Mouse (Mus musculus): ENCODE measurements around the gene Casq2. TPM values are rescaled to one million over a fixed set of nuclear protein-coding genes. Genes with fewer than 3 reads are reported as not detected.

Casq2 gene
- 3.9 and 5.2 TPM in 2 replicates for polyA plus RNA-seq (2015; fragmentation: Nextera tagmentation; extraction: Ambion mirVana)

DNA sequence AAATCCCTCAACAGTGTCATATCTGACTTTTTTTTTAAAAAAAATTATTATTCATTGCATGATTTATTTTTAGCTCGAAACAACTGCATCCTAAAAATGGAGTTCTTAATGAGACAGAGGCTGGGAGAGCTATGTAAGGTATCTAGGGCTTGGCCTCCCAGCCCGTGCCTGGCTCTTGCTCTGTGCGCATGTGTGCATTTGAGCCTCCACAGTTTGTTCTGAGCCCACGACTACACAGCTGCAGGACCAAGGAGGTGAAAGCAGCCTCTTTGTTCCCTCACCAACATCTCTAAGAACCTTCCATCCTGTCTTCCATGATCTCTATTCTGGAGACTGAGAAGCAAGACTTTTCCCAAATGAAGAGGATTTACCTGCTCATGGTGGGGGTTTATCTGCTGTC is at the start of gene Casq2:
Casq2 (plus strand) TSS at position 133 of the 400 bp plus-strand sequence.
- no peak within 1 kb of the TSS for H3K4me2 ChIP-seq
- H3K9ac ChIP-seq = no peak within 1 kb of the TSS
- H3K27ac ChIP-seq = no peak within 1 kb of the TSS
- peaks cover 14% of the 10 kb centered on the region for H3K4me1 ChIP-seq
- peaks cover 33% of the 10 kb centered on the region for H3K27me3 ChIP-seq
- H3K4me3 ChIP-seq = no peak within 1 kb of the TSS
- WGBS = 72% methylated on average over 4 of the region's 4 CpGs
- no peak for ATAC-seq (ENCODE audit: insufficient number of reproducible peaks, insufficient read depth, low FRiP score, low TSS enrichment, low read depth)
- H3K36me3 ChIP-seq = no peaks in the 10 kb centered on the region
- H3K9me3 ChIP-seq = no peaks in the 10 kb centered on the region

DNA sequence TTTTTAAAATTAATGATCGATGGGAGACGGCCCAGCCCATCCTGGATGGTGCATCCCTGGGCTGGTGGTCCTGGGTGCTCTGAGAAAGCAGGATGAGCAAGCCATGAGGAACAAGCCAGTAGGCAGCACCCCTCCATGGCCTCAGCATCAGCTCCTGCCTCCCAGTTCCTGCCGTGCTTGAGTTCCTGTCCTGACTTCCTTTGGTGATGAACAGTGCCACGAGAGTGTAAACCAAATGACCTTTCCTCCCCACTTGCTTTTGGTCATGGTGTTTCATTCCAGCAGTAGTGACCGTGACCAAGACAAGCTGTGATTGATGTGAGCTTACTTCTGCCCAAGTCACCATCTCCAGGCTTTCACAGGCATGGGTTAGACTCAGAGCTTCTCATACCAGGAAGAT is 48.4 kb upstream of the Casq2 start:
- Histone ChIP-seq H3K4me2 (no peak overlapping the region), H3K27me3 (no peaks in the 10 kb centered on the region), H3K27ac (no peak overlapping the region), H3K9ac (no peak overlapping the region), H3K4me3 (no peak overlapping the region), H3K9me3 (no peaks in the 10 kb centered on the region), H3K36me3 (no peaks in the 10 kb centered on the region), H3K4me1 (no peaks in the 10 kb centered on the region)
- no peak for ATAC-seq (ENCODE audit: insufficient number of reproducible peaks, insufficient read depth, low FRiP score, low TSS enrichment, low read depth)
- 91% methylated on average over 5 of the region's 5 CpGs for WGBS

DNA sequence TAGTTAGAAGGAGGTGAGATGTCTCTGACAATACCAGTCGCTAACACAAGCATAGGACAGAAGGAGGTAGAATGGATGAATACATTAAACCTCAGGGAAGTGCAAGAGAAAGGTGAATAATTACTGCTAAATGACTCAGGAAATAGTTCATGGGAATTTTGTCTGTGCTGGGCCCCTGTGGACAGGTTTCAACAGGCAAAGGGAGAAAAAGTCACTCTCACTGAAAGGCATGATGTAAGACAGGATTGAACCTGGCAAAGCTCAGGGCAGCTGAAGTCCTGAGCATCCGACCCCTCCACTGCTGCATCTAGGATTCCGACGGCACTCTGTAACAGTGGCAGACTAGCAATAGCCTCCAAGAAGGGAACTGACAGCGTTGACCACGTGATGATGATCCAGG is 47.6 kb upstream of the Casq2 start:
- Histone ChIP-seq H3K4me2 (no peak overlapping the region), H3K9ac (no peak overlapping the region), H3K4me1 (no peaks in the 10 kb centered on the region), H3K36me3 (no peaks in the 10 kb centered on the region), H3K9me3 (no peaks in the 10 kb centered on the region), H3K4me3 (no peak overlapping the region), H3K27me3 (no peaks in the 10 kb centered on the region), H3K27ac (no peak overlapping the region)
- 67% methylated on average over 6 of the region's 6 CpGs for WGBS
- ATAC-seq (ENCODE audit: insufficient number of reproducible peaks, insufficient read depth, low FRiP score, low TSS enrichment, low read depth) = no peak

DNA sequence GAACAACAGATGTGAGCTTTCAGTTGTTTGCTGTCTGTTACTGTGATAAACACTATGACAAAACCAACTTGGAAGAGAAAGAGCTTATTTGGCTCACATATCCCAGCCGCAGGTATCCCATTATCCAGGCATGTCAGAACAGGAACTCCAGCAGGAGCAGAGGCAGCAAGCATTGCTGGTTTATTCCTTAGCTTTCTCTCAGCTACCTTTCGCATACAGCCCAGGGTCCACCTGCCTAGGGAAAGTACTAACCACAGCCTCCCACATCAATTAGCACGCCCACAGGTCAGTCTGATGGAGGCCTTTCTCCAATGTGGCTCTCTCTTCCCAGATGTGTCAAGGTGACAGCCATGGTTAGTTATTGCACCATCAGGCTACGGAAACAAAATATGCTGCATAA is 44.6 kb upstream of the Casq2 start:
- H3K4me2 ChIP-seq = no peak overlapping the region
- ATAC-seq (ENCODE audit: insufficient number of reproducible peaks, insufficient read depth, low FRiP score, low TSS enrichment, low read depth) = no peak
- H3K36me3 ChIP-seq = no peaks in the 10 kb centered on the region
- H3K9me3 ChIP-seq = no peaks in the 10 kb centered on the region
- no peak overlapping the region for H3K27ac ChIP-seq
- no peak overlapping the region for H3K4me3 ChIP-seq
- H3K4me1 ChIP-seq = no peaks in the 10 kb centered on the region
- H3K27me3 ChIP-seq = no peaks in the 10 kb centered on the region
- no peak overlapping the region for H3K9ac ChIP-seq
- 74% methylated on average over 4 of the region's 4 CpGs for WGBS

DNA sequence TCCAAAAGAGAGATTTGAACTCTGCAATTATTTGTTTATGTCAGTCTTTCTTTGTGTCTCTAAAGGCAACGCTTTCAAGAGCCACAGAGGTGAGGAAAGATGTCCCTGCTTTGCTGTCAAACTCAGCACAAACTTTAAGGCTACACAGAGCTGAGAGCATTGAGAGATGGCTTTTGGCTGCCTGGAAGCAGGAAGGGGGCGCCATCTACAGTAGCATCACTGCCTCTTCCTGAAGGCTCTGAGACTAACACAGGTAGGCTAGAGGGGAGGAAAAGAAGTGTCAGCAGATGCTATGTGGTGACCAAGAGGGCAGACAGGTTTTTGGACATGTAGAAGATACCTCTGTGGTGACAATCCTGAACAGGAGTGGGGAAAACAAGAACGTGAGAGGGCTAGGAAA is 41.1 kb upstream of the Casq2 start:
- H3K4me3 ChIP-seq = no peak overlapping the region
- 35% methylated on average over 3 of the region's 3 CpGs for WGBS
- H3K36me3 ChIP-seq = no peaks in the 10 kb centered on the region
- no peak overlapping the region for H3K4me2 ChIP-seq
- H3K27me3 ChIP-seq = no peaks in the 10 kb centered on the region
- no peak overlapping the region for H3K27ac ChIP-seq
- H3K4me1 ChIP-seq = peaks cover 3% of the 10 kb centered on the region; the same call in 1 of the 2 replicates
- H3K9ac ChIP-seq = no peak overlapping the region
- no peaks in the 10 kb centered on the region for H3K9me3 ChIP-seq
- no peak for ATAC-seq (ENCODE audit: insufficient number of reproducible peaks, insufficient read depth, low FRiP score, low TSS enrichment, low read depth)

DNA sequence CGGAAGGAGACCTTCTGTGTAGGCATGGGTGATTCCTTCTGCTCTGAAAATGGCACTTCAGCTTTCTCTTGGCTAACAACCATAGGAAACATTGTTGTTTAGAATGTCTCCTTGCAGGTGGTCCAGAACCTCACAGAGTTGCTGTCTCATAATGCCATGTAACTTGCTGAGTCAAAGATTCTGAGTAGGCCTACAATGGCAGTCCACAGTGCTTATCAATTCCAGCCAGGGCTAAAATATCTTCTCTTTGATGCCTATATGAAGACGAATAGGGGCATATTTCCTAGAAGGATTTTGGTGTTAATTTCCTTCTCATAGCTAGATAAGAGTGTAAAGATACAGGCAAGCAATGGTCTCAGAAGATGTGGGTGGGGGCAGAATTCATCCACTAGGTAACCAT is 38.7 kb upstream of the Casq2 start:
- WGBS = 84% methylated on average over 2 of the region's 2 CpGs
- Histone ChIP-seq H3K27ac (no peak overlapping the region), H3K4me2 (no peak overlapping the region), H3K9ac (no peak overlapping the region), H3K9me3 (no peaks in the 10 kb centered on the region), H3K36me3 (no peaks in the 10 kb centered on the region), H3K4me3 (no peak overlapping the region), H3K4me1 (peaks cover 3% of the 10 kb centered on the region; the same call in 1 of the 2 replicates), H3K27me3 (no peaks in the 10 kb centered on the region)
- ATAC-seq (ENCODE audit: insufficient number of reproducible peaks, insufficient read depth, low FRiP score, low TSS enrichment, low read depth) = no peak

DNA sequence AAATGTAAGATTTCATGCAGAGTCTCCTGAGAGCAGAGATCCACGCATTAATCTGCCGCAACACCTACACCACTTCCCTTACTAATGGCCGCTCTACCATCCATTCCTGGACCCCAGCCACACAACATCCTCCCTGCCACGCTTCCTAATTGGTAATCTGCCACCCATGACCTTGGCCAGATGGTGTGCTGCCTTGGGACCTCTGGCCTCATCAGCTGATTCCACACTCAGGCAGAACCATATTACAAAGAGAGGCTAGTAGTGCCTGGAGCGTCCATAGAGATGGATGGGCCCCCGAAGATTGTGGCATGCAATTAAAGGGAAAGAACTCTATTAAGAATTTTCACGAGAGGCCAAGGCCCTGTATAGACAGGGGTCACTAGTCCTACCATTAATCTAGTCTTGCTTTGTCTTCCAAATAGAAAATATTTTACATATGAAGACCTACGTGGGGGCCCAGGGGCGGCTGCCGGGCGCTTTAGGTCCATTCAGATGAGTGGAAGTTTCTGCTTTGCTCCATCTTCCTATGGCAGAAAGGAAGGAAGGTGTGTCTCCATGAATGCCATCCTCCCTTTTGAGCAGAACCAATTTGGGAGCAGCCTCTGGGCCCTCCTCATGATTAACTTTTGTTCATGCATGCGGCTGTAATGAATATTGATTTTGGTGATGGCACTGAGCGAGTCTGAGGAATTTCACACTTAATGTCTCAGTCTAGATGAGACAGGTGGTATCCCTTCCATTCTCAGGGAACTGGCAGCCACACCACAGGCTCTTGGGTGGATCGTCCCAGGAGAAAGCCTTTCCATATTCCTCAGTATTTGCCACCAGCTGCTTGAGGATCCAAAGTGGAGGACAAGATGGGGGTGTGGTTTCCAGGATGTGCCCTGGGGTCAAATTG is 36.8 kb upstream of the Casq2 start:
- 75% methylated on average over 14 of the region's 14 CpGs for WGBS
- H3K36me3 ChIP-seq = no peaks in the 10 kb centered on the region
- no peak overlapping the region for H3K4me3 ChIP-seq
- H3K9me3 ChIP-seq = no peaks in the 10 kb centered on the region
- no peak for ATAC-seq (ENCODE audit: insufficient number of reproducible peaks, insufficient read depth, low FRiP score, low TSS enrichment, low read depth)
- no peak overlapping the region for H3K4me2 ChIP-seq
- no peaks in the 10 kb centered on the region for H3K27me3 ChIP-seq
- H3K9ac ChIP-seq = no peak overlapping the region
- H3K27ac ChIP-seq = no peak overlapping the region
- H3K4me1 ChIP-seq = peaks cover 3% of the 10 kb centered on the region; the same call in 1 of the 2 replicates

DNA sequence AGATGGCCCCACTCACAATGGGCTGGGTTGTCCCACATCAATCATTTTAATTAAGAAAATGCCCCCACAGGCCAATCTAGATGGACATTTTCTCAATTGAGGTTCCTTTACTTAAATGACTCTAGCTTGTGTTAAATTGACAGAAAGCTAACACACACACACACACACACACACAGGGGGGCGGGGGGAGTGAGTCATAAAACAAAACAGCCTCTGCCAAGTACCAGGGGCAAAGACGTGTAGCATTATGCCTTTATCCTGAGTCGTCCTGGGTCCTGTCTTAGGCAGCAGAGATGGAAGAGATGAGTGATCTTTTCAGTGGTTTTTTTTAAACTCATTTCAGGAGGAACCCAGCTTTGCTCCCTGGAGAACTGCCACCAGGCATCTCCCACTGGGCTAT is 34.2 kb upstream of the Casq2 start:
- Histone ChIP-seq H3K4me3 (no peak overlapping the region), H3K27me3 (no peaks in the 10 kb centered on the region), H3K4me1 (peaks cover 3% of the 10 kb centered on the region; the same call in 1 of the 2 replicates), H3K9ac (no peak overlapping the region), H3K27ac (no peak overlapping the region), H3K36me3 (no peaks in the 10 kb centered on the region), H3K9me3 (no peaks in the 10 kb centered on the region), H3K4me2 (no peak overlapping the region)
- 55% methylated on average over 3 of the region's 3 CpGs for WGBS
- no peak for ATAC-seq (ENCODE audit: insufficient number of reproducible peaks, insufficient read depth, low FRiP score, low TSS enrichment, low read depth)

DNA sequence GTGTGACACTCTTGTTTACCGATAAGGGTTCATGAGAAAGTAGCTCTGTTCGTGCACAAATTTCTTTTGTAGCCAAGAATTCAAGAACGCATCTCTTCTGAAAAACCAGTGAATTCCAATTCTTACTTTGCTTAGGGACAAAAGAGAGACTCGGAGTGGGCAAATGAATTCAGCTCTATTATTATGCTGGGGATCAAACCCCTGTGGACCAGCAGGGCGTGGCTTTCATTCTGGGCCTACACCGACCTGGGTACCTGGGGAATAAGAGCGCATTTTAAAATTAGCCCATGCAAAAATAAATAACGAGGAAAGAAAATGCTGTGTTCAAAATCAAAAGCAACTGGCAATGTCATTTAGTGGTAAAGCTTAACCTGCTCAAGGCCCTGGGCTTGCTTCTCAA is 32.9 kb upstream of the Casq2 start:
- H3K4me3 ChIP-seq = no peak overlapping the region
- H3K27ac ChIP-seq = no peak overlapping the region
- H3K4me2 ChIP-seq = no peak overlapping the region
- no peaks in the 10 kb centered on the region for H3K27me3 ChIP-seq
- H3K36me3 ChIP-seq = no peaks in the 10 kb centered on the region
- no peak overlapping the region for H3K9ac ChIP-seq
- peaks cover 3% of the 10 kb centered on the region; the same call in 1 of the 2 replicates for H3K4me1 ChIP-seq
- 40% methylated on average over 8 of the region's 8 CpGs for WGBS
- no peak for ATAC-seq (ENCODE audit: insufficient number of reproducible peaks, insufficient read depth, low FRiP score, low TSS enrichment, low read depth)
- no peaks in the 10 kb centered on the region for H3K9me3 ChIP-seq

DNA sequence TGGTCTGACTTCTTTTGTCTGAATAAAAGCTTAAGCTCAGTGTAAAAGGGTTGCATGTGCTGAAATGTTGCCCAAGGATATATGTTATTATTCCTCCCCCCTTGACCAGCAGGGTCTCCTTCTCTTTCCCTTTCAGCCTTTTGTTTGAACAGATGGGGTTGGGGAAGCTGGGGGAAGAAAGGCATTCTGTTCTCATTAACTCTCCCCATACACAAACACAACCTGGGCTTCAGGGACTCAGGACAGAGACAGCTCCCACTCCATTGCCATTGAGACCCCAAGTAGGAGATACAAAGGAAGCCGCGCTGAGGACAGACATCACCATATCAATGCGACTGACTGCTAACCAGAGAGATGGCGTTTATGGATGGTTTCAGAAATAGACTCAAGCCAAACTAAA is 30.3 kb upstream of the Casq2 start:
- no peak overlapping the region for H3K9ac ChIP-seq
- no peak overlapping the region for H3K27ac ChIP-seq
- no peaks in the 10 kb centered on the region for H3K4me1 ChIP-seq
- no peak overlapping the region for H3K4me2 ChIP-seq
- no peaks in the 10 kb centered on the region for H3K36me3 ChIP-seq
- H3K27me3 ChIP-seq = no peaks in the 10 kb centered on the region
- no peak for ATAC-seq (ENCODE audit: insufficient number of reproducible peaks, insufficient read depth, low FRiP score, low TSS enrichment, low read depth)
- no peaks in the 10 kb centered on the region for H3K9me3 ChIP-seq
- 25% methylated on average over 4 of the region's 4 CpGs for WGBS
- no peak overlapping the region for H3K4me3 ChIP-seq

DNA sequence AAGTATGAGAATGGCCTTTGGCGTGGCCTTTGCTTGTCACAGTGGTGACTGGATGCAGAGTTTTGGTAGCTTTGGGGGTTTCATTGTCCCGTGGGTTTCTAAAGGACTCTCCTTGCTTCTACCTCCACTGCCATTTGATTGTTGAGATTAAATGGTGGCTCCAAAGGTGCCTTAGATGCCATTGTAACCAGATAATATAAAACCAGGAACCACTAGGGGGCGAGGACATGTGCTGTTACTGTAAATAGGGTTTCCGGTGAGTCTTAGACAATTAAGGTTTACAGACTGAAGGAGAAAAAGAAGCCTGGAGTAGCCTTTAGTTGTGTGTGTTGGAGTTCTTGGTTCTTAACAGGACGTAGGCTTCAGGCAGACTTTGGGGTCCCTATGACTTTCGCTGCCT is 26.1 kb upstream of the Casq2 start:
- no peak for ATAC-seq (ENCODE audit: insufficient number of reproducible peaks, insufficient read depth, low FRiP score, low TSS enrichment, low read depth)
- H3K4me3 ChIP-seq = no peak overlapping the region
- no peaks in the 10 kb centered on the region for H3K27me3 ChIP-seq
- H3K4me1 ChIP-seq = peaks cover 9% of the 10 kb centered on the region; the same call in 1 of the 2 replicates
- no peaks in the 10 kb centered on the region for H3K9me3 ChIP-seq
- H3K9ac ChIP-seq = no peak overlapping the region
- H3K4me2 ChIP-seq = no peak overlapping the region
- WGBS = 75% methylated on average over 6 of the region's 6 CpGs
- H3K36me3 ChIP-seq = no peaks in the 10 kb centered on the region
- no peak overlapping the region for H3K27ac ChIP-seq

DNA sequence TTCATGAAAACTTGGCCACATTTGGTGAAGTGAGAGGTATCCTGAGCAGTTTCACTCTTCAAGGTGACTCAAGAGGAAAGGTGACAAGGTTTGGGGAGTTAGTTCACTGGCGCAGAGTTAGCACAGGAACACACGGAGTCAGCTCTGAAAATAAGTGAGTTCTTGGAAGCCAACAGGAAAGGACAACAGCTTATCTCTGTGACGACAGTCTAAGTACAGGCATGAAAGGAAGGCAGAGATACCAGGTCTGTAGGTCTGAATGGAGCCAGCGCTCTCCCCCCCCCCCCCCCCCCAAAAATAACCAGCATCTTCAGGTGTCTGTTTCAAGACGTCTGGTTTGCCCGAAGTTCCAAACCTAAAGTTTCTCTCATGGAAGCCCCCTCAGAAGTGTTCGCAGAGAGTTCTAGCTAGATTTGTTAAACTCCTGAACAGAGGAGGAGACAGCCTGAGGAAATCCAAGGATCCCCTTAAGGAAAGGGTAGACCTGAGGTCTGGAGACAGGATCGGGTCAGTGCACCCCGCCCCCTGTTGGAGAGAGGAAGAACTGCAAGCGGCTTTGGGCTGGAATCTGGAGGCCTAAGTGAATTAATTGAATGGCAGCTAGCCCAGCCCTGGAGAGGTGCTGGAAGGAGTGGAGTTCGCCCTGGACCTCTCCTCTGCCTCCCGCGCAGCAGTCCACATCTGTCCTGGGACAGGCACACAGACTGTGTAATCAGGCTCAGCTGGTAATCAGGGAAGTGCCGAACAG is 24.1 kb upstream of the Casq2 start:
- Histone ChIP-seq H3K27me3 (no peaks in the 10 kb centered on the region), H3K9ac (no peak overlapping the region), H3K9me3 (no peaks in the 10 kb centered on the region), H3K4me3 (no peak overlapping the region), H3K36me3 (no peaks in the 10 kb centered on the region), H3K4me2 (peak overlapping the region; percentile 33; the same call in 1 of the 2 replicates), H3K4me1 (peaks cover 9% of the 10 kb centered on the region; the same call in 1 of the 2 replicates), H3K27ac (no peak overlapping the region)
- no peak for ATAC-seq (ENCODE audit: insufficient number of reproducible peaks, insufficient read depth, low FRiP score, low TSS enrichment, low read depth)
- WGBS = 36% methylated on average over 14 of the region's 14 CpGs

All from embryonic facial prominence, embryonic 13.5 days (tissue).